Mouse (Mus musculus) forebrain, postnatal 0 days (tissue): ENCODE results near the gene Rimbp3. TPM values are rescaled to one million over a fixed set of nuclear protein-coding genes. Genes with fewer than 3 reads are reported as not detected.
"Not testable (repeated sequence)": the region's sequence is repeated elsewhere in the genome, so short reads cannot be mapped to it uniquely, and the experiment has no call there.

Source experiments
- ATAC-seq: fragments of 200-750 bp; cut with Nextera tagmentation; 2 replicates; pipeline ENCODE4 v1.8.0; 2017; ENCODE audit warnings: mild to moderate bottlenecking, moderate library complexity
- DNase-seq: peaks from one replicate; pipeline ENCODE4 v3.0.0-alpha.2; 2015
- H3K27ac ChIP-seq: fragments of 300-500 bp; sonication (generic); 2 replicates; pipeline ENCODE4 v1.5.1; 2014; ENCODE audit warnings: low read depth, mild to moderate bottlenecking, antibody characterized with exemption, low read length, moderate library complexity, mixed read lengths
- H3K27me3 ChIP-seq: fragments of 300-500 bp; sonication (generic); 2 replicates; pipeline ENCODE4 v1.6.1; 2014; ENCODE audit warnings: mild to moderate bottlenecking, low read length, mixed read lengths; ENCODE audit not compliant: insufficient read depth
- H3K36me3 ChIP-seq: fragments of 300-500 bp; sonication (generic); 2 replicates; pipeline ENCODE4 v1.6.1; 2014; ENCODE audit warnings: mild to moderate bottlenecking, moderate library complexity; ENCODE audit not compliant: insufficient read depth
- H3K4me1 ChIP-seq: fragments of 300-500 bp; sonication (generic); 2 replicates; pipeline ENCODE4 v1.6.1; 2014; ENCODE audit warnings: antibody characterized with exemption; ENCODE audit not compliant: insufficient read depth
- H3K4me2 ChIP-seq: fragments of 300-500 bp; sonication (generic); 2 replicates; pipeline ENCODE4 v1.6.1; 2014; ENCODE audit warnings: low read depth, mild to moderate bottlenecking, moderate library complexity
- H3K4me3 ChIP-seq: fragments of 300-500 bp; sonication (generic); 2 replicates; pipeline ENCODE4 v1.5.1; 2014; ENCODE audit warnings: low read depth, low read length, mixed read lengths
- H3K9ac ChIP-seq: fragments of 300-500 bp; sonication (generic); 2 replicates; pipeline ENCODE4 v1.6.1; 2014; ENCODE audit warnings: mild to moderate bottlenecking
- H3K9me3 ChIP-seq: fragments of 300-500 bp; sonication (generic); 2 replicates; pipeline ENCODE4 v1.6.1; 2016; ENCODE audit warnings: low read length
- CTCF ChIP-seq: sonication (generic); IDR thresholded peaks from 2 replicates; pipeline ENCODE4 v1.5.1; 2016; ENCODE audit warnings: antibody characterized with exemption, control low read depth, low read depth
- WGBS: fragments of 180-500 bp; shearing (Covaris S2); extraction: QIAGEN DNeasy Blood & Tissue Kit; methylation state at CpG from one replicate; pipeline ENCODE4 v1.1.7; 2014; 5-methylcytosine and 5-hydroxymethylcytosine counted together
- polyA plus RNA-seq: library from polyadenylated mRNA; unstranded; fragments of >200 nt; fragmentation: Nextera tagmentation; extraction: Ambion mirVana; gene quantifications from 2 replicates; pipeline ENCODE4 v1.2.1, GENCODE M21; 2015
- total RNA-seq: library from RNA; depleted of rRNA; stranded (reverse); fragments of >200 nt; gene quantifications from 2 replicates; pipeline ENCODE4 v1.2.3, GENCODE M21; 2014

Gene Rimbp3
- total and polyA plus RNA-seq, 2 experiments from 2014 or later, result 1.3 to 3.3 TPM

DNA sequence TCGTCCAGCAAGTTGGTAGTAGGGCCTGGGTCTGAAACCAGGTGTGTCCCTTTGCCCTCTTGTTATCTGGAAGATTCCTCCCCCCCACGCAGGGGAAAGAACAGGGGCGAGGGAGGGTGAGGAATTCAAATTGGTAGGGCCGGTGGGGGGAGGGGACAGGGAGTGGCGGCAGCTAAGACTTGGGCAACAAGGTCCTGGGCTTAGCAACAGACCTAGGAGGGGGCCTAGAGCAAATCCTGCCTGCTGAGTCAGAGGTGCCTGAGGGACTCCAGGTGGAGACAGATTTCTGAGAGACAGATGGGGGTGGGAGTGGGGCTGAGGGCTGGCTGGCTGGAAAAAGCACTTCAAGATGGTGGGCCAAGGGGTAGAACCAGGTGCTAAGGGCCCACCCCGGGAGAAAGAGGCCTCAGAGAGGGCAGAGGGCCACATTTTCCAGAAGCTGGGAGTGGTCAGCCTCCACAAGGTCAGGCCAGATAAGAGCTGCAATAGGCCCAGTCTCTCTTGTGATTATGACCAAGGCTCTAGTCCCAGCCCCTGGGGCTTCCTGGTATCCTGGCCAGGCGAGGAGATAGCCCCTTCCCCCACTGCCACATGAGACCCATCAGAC, 11.8 kb downstream of the Rimbp3 start:
- Histone ChIP-seq H3K9me3 (no peaks in the 10 kb centered on the region), H3K4me2 (no peak overlapping the region), H3K36me3 (no peaks in the 10 kb centered on the region), H3K27me3 (no peaks in the 10 kb centered on the region), H3K4me1 (no peaks in the 10 kb centered on the region), H3K9ac (no peak overlapping the region), H3K27ac (no peak overlapping the region), H3K4me3 (no peak overlapping the region)
- ATAC-seq (no peak), DNase-seq (no peak)
- no peak for TF ChIP-seq CTCF
- 48% methylated on average over 7 of the region's 7 CpGs for WGBS

DNA sequence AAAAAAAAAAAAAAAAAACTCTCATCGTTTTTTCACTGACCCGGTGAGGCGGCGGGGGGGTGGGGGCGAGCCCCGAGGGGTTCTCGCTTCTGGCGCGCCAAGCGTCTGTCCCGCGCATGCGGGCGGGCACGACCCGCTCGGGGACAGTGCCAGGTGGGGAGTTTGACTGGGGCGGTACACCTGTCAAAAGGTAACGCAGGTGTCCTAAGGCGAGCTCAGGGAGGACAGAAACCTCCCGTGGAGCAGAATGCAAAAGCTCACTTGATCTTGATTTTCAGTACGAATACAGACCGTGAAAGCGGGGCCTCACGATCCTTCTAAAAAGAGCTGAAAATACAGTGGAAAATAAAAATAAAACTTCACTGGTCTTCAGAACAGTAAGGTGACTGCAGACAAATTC, 13.8 kb downstream of the Rimbp3 start:
- H3K9me3 ChIP-seq, result no peaks in the 10 kb centered on the region
- no peak overlapping the region for H3K27ac ChIP-seq
- H3K9ac ChIP-seq, result no peak overlapping the region
- 48% methylated on average over 25 of the region's 25 CpGs for WGBS
- DNase-seq, result peak; percentile 84
- H3K4me2 ChIP-seq, result no peak overlapping the region
- no peaks in the 10 kb centered on the region for H3K36me3 ChIP-seq
- H3K4me3 ChIP-seq, result no peak overlapping the region
- TF ChIP-seq CTCF, result no peak
- H3K4me1 ChIP-seq, result no peaks in the 10 kb centered on the region
- no peaks in the 10 kb centered on the region for H3K27me3 ChIP-seq
- peak; percentile 100 for ATAC-seq

- no peaks in the 10 kb centered on the region for H3K9me3 ChIP-seq
- no peak overlapping the region for H3K4me2 ChIP-seq
- H3K27me3 ChIP-seq, result no peaks in the 10 kb centered on the region
- H3K4me3 ChIP-seq, result no peak overlapping the region
- no peaks in the 10 kb centered on the region for H3K4me1 ChIP-seq
- TF ChIP-seq CTCF, result no peak
- ATAC-seq (no peak), DNase-seq (no peak)
- WGBS, result 91% methylated on average over 5 of the region's 5 CpGs
- no peak overlapping the region for H3K27ac ChIP-seq
- H3K9ac ChIP-seq, result no peak overlapping the region
- no peaks in the 10 kb centered on the region for H3K36me3 ChIP-seq
Observed at GRCm38 (mm10) chr16:17225584-17225983, 17.2 kb downstream of the Rimbp3 start.

GRCm38 (mm10) chr16:17226496-17226895, 18.1 kb downstream of the Rimbp3 start:
- TF ChIP-seq CTCF, result no peak
- Histone ChIP-seq H3K36me3 (no peaks in the 10 kb centered on the region), H3K9ac (no peak overlapping the region), H3K4me2 (no peak overlapping the region), H3K4me3 (no peak overlapping the region), H3K27ac (no peak overlapping the region), H3K4me1 (no peaks in the 10 kb centered on the region), H3K9me3 (no peaks in the 10 kb centered on the region), H3K27me3 (no peaks in the 10 kb centered on the region)
- DNase-seq (no peak), ATAC-seq (no peak)

GRCm38 (mm10) chr16:17231523-17231922, 23.1 kb downstream of the Rimbp3 start:
- not testable (repeated sequence) for ATAC-seq, H3K4me3 ChIP-seq, DNase-seq, H3K27me3 ChIP-seq, H3K36me3 ChIP-seq, H3K27ac ChIP-seq, H3K9ac ChIP-seq, H3K4me2 ChIP-seq, H3K9me3 ChIP-seq
- WGBS, result 94% methylated on average over 2 of the region's 2 CpGs
- H3K4me1 ChIP-seq, result peaks cover 13% of the 10 kb centered on the region

DNA sequence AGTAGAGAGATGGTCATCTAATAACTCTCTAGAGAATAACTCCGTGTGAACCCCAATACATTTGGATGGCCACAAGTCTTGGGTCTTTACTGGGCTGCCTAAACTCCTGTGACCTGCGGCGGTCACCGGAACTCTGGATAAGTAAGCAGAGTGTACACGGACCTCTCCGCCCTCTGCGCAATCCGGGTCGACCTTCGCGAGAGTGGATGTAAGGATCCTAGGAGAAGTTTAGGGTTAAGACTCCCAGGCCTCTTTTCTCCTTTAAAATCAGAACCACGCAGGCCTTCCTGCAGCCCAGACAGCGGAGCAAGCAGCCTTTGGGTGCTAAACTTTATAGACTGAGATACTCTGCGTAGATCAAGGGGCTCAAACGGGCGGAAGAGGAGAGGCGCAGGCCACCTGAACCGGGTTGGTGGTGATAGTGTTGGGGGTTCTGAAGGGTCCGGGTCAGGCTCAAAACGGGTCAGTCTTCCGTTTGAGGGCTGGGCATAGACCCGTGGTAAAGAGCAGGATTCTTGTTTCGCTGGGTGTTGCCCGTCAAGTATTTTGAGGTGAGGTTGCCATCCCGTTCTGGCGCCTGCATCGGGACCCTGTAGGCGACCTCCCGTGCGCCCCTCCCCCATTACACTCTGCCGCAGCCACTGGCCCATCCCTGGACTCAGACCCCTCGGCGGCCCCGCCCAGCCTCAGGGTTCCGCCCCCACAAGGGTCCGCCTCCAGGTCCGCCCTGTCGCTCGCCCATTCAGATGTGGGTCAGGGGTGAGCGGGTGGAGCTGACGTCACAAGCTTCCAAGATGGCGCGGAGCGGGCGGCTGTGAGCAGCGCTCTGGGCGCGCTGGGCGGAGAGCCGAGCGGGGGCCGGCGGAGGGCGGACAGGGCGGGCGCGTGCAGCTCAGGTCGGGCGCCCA, 24.6 kb downstream of the Rimbp3 start, which contains the start of gene Hic2:
Gene Hic2, plus strand, starts transcription at position 779 of the 908 bp plus-strand sequence.
- Histone ChIP-seq H3K27ac (peak within 1 kb of the TSS; percentile 95), H3K9me3 (no peaks in the 10 kb centered on the region), H3K27me3 (no peaks in the 10 kb centered on the region), H3K4me1 (peaks cover 13% of the 10 kb centered on the region), H3K4me2 (peak within 1 kb of the TSS; percentile 84), H3K36me3 (no peaks in the 10 kb centered on the region), H3K4me3 (peak within 1 kb of the TSS; percentile 96), H3K9ac (peak within 1 kb of the TSS; percentile 95)
- peak; percentile 92 for DNase-seq
- peak; percentile 96 for ATAC-seq
- no peak for TF ChIP-seq CTCF
- 2% methylated on average over 57 of the region's 59 CpGs for WGBS
